Mouse (Mus musculus): ENCODE data around the gene Gm21818.
"Not testable (repeated sequence)": the region's sequence is repeated elsewhere in the genome, so short reads cannot be mapped to it uniquely, and the experiment has no call there.

Gene Gm21818

DNA sequence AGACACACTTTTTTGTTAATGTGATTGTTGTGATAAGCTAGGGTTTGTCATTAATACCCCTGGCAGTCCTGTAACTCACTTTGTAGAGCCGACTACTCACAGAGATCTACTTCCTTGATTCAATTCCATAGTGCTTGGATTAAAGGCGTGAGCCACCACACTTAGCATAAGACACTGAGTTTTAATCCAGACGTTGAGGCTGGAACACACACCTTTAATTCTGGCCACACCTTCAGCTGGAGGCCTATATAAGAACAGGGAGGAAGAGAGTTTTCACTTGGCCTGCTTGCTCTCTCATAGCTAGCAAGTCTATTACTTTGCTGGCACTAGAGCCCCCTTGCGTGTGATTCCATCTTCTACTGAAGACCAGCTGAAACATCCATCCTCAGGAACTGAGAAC lies at the start of gene Gm21818:
Gene Gm21818, plus strand, starts transcription at position 301 of the 400 bp plus-strand sequence.
- DNase-seq (ENCODE audit: low spot score), result not testable (repeated sequence)

DNA sequence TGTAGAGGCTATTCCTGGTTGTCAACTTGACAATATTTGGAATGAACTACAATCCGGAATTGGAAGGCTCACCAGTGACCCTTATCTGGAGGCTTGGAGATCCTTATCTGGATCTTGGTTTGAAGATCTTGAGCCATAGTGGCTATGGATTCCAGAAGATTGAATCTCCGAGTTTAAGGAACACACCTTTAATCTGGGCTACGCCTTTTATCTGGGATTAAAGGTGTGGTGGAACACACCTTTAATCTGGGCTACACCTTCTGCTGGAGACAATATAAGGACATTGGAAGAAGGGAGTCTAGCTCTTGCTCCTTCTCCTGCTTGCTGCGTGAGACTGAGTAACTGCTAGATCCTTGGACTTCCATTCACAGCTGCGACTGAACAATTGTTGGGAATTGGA lies 32.3 kb upstream of the Gm21818 start, which contains the start of gene Gm20767:
Gene Gm20767, plus strand, starts transcription at position 301 of the 400 bp plus-strand sequence.
- DNase-seq (ENCODE audit: low spot score), result not testable (repeated sequence)

DNA sequence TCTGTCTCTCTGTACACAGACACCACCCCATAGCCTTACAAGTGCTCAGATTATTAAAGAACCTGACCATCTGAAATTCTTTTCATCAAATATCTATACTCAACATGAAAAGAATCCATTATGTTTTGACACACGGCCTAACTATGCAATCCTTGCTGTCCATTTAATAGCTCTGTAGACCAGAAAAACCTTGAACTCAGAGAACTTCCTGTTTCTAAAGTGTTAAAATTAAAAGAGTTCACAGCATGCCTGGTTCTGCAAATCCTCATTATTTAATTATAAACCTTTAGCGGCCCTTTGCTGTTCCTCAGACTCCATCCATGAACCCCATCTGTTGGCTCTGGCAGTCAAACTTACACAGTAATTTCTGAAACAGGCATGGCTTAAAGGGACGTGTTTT lies 29.9 kb upstream of the Gm21818 start:
- DNase-seq (ENCODE audit: low spot score), result not testable (repeated sequence)

DNA sequence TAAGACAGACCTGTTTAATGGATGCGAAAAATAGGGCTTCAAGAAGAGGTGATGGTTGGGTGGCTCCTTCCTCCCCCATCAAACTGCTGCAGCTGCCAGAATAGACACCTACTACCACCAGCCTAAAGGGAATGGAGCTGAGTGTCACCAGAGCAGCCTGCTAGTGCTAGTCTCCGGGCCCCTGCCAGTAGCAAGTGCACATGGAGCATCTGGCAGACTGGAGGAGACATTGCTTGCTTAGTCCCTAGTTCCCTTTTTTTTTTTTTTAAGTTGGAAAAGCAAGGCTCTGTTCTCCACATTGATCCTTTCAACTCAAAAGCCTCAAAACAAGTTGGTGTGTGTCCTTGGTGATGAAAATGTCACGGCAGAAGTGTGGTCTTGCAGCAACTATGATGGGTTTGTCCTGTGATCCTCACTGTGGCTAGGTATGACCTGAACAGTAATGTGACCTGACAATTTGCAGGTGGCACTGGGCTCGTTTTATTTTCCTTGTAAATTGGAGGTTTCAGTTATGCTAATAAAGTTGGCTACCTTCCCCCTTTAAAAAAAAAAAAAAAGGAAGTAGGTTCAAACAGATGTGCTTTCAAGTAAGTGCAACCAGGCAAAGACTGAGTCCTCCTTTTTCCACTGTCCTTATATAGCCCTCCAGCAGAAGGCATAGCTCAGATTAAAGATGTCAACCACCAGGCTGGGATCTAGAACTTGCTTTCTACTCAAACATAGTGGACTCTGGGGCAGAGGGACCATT lies 22.4 kb upstream of the Gm21818 start:
- not testable (repeated sequence) for DNase-seq (ENCODE audit: low spot score)

DNA sequence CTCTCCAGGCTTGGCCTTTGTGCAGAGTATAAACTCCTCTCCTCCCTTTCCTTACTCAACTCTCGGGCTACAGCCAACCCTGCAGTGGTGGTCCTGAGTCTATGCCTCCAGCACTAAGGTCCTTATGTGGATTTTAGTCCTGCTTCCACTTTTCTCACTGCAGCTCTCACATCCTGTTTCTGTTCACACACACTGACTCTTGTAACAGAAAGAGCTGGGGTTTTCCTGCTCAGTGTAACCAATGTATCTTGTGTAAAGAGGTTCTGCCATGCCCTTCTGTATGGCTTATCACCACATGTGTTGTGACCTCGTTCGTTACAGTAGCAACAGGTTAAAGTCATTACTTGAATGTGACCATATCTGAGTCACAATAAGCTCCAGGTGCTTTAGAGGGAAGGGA lies 21.6 kb upstream of the Gm21818 start:
- not testable (repeated sequence) for DNase-seq (ENCODE audit: low spot score)

DNA sequence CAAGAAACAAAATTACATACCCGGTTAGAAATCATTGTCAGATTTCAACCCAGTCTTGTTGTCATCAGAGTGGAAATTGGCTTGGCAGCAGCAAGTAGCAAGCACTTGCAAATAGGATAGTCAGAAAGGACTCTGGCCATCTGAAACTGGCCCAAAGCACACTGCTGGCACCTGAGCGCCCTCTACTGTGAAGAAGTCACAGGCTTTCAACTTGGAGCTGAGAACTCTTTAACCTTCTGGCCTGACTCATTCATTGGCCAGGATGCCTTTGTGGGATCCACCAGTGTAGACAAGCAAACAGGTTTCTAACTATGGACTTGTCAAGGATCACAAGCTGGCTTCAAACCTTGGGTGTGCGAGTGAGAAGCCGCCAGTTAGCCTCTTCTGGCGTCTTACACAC lies 3.9 kb upstream of the Gm21818 start:
- DNase-seq (ENCODE audit: low spot score), result not testable (repeated sequence)

DNA sequence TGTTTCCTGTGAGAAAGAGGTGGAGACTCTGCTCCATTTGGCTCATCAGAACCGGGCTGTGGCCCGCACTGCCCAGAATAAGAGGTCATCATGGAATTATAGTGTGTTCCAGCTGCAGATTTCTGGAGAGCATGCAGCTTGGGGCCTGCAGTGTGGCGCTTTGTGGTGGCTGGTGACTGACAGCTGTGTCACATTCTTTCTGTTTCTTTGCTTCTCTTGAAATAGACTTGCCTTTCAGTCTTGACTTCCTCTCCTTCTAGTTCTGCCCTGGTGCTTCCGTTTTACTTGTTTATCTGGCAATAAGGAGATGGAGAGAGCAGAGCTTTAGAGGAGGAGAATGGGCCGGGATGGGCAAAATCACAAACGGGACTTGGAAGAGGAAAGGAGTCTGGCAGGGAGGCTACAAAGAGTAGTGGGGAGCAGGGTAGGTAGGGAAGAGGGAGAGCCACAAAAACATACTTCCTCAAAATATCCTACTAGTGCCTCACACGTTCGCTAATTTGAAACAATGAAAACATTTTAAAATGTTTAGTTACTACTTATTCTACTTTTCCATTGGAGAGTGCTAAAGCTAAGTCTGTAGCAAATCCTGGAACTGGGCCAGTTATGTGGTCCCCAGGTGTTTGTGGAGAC lies 24.1 kb downstream of the Gm21818 start:
- not testable (repeated sequence) for DNase-seq (ENCODE audit: low spot score)

DNA sequence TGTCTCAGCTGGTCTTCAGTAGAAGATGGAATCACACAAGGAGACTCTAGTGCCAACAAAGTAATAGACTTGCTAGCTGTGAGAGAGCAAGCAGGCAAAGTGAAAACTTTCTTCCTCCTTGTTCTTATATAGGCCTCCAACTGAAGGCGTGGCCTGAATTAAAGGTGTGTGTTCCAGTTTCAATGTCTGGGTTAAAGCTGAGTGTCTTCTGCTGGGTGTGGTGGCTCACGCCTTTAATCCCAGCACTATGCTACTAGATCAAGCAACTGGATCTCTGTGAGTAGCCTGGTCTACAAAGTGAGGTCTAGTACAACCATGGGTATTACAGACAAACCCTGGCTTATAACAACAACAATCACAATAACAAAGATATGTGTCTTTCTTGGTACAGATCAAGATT lies 43.6 kb downstream of the Gm21818 start, which contains the start of gene Gm21762:
Gene Gm21762, minus strand, starts transcription at position 101 of the 400 bp plus-strand sequence.
- not testable (repeated sequence) for DNase-seq (ENCODE audit: low spot score)

DNA sequence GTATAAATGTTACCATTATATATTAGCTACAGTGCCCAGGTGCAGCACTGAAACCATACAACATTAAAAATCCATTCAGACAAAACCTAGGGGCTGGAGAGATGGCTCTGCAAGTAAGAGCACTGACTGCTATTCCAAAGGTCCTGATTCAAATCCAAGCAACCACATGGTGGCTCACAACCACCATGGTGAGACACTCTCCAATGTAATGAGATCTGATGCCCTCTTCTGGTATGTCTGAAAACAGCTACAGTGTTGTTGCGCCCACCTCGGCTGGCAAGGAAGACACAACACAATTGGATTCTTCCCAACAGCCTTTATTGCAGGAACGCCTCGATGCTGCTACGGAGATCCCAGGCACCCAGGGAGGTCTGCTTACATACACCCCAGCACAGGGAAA lies 48.7 kb downstream of the Gm21818 start:
- DNase-seq (ENCODE audit: low spot score), result not testable (repeated sequence)

DNA sequence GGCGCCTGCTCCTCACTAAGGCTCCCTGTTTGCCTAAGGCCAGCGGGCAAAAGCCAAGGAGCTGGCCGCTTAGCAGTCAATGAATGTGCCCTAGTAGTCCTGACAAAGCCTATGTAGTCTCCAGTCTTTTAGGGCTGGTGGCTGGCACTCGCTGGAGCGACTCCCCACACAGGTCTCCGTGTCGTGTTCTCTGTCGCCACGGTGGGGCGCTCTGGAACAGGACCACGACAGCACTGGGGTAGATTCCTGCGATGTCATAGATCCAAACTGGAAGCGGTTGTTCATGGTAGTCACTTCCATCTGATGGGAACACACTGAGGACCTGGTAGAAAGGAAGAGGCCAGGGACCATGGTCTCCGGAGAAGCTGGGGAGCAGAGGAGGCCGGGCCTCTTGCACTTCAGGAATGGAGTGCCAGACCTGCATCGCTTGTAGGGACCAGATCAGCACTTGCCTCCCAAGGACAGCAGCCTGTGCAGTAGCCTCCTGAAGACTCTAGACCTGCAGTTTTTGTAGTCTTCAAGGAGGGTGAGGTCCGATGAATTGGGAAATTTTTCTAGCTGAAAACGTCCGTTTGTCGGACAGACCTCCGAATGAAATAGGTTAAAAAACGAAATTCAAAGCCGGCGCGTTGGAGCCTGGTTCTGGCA lies 50.9 kb downstream of the Gm21818 start:
- not testable (repeated sequence) for DNase-seq (ENCODE audit: low spot score)
